Mouse (Mus musculus) embryo, embryonic 11 days (tissue): ENCODE data around the gene Wapl.
A peak's percentile ranks its signal among the peaks of the same experiment; 100 is the strongest.

Source experiments
- DNase-seq: peaks from one replicate; pipeline ENCODE4 v3.0.0-alpha.2; 2015

Wapl gene

DNA sequence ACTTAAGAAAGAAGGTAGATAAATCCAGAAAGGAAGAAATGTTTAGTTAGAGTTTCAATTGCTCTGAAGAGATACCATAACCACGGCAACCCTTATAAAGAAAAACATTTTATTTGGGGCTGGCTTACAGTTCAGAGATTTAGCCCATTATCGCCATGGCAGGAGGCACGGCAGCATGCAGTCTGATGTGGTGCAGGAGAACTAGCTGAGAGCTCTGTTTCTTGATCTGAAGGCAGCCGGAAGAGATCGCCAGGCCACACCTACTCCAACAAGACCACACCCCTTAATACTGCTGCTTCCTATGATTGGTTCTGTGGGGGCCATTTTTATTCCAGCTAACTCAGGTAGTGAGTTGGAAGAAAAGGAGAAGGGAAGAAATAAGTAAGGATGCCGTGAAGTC lies 100.5 kb downstream of the Wapl start:
- no peak for DNase-seq

GRCm38 (mm10) chr14:34776719-34777385 lies 103.1 kb downstream of the Wapl start:
- DNase-seq: no peak

GRCm38 (mm10) chr14:34777810-34778209 lies 104.1 kb downstream of the Wapl start:
- peak; percentile 84 for DNase-seq

DNA sequence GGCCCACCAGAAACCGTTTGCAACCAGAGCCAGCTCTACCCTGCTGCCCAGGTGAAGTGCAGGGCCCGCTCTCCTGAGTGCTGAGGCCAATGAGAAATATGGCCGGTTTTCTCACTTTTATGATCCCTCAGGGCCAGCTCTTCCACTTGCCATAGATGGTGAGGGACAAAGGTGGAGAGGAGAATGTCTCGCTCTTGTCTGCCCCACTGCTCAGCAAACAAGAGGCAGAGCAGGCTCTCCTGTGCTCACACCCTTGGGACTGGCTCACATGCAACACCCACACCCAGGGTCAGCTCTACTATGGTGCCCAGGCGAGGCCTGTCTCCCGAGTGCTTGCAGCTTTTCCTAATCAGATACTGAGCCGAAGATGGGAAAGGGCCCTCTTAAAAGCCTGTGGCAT lies 105.0 kb downstream of the Wapl start:
- no peak for DNase-seq

- DNase-seq: no peak
Measured at GRCm38 (mm10) chr14:34793406-34794037, 119.8 kb downstream of the Wapl start.
